Mouse (Mus musculus) myocyte (in vitro differentiated cells): ENCODE measurements around the gene Hes6.

ENCODE experiments used
- MAX ChIP-seq: IDR thresholded peaks from one replicate; pipeline ENCODE4 v1.6.1; 2011; ENCODE audit warnings: low read depth, mild to moderate bottlenecking, control low read depth
- POLR2A ChIP-seq: IDR thresholded peaks from one replicate; pipeline ENCODE4 v1.6.1; 2011; ENCODE audit warnings: low read depth, mild to moderate bottlenecking, control low read depth, moderate library complexity; ENCODE audit not compliant: insufficient read length
- POLR2AphosphoS2 ChIP-seq: IDR thresholded peaks from one replicate; pipeline ENCODE4 v1.6.1; 2011; ENCODE audit warnings: low read depth, control low read depth; ENCODE audit not compliant: insufficient read length

DNA sequence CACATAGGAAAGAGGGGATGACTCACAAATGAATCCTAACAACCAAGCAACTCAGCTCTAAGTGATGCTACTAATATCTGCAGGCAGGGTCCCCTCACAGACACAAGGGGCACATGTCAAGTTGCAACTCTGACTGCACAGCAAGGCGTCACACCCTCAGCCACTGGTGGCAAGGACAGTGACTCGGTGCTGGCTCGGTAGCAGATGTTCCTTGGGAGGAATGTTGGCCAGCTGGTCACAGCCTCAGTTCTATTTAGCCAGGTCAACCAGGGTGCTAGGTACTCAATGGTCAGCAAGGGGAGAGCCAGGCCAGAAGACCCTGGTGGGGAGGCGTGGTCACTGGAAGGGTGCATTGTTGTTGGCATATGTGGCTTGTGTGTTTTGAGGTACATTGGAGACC is 6.0 kb downstream of the Hes6 start:
- TF ChIP-seq POLR2A = no peak
- no peak for TF ChIP-seq POLR2AphosphoS2
- TF ChIP-seq MAX = no peak
